Mouse (Mus musculus): ENCODE measurements at regions not wholly inside any gene's neighbourhood (a gene's known extent, or its start where the extent isn't known, plus 50 kb on each side); places are given as distances from the start of the nearest gene placed in this dataset.

- DNase-seq (ENCODE audit: low spot score in 2 of 2): no peak
- intact Hi-C loops (cut with DNase I): no loop called here
Measured at GRCm38 (mm10) chr15:43926034-43926433, 3791.9 kb downstream of the 9330182O14Rik start.

DNA sequence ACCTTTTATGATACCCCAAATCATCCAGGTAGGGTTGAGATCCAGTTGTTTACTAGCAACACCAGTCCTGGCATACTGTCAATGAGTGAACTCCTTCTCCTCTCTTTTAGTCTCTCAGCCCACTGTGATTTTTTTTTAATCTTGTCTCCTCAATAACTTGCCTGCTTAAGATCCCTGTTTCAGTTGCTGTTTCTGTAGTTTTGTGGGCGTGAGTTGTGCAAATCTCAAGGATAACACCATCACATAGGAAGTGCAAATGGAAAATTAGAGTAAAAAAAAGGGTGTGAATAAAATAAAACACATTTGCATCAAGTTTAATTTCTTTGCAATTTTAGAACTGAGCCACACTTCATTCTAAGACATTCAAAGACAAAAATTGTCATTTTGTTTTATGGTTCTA lies 3799.4 kb downstream of the 9330182O14Rik start:
- intact Hi-C loops (cut with DNase I): no loop called here
- no peak for DNase-seq (ENCODE audit: low spot score in 2 of 2)

- DNase-seq (ENCODE audit: low spot score in 2 of 2): no peak
- intact Hi-C loops (cut with DNase I): no loop called here
Measured at GRCm38 (mm10) chr15:43940424-43940823, 3806.3 kb downstream of the 9330182O14Rik start.

DNA sequence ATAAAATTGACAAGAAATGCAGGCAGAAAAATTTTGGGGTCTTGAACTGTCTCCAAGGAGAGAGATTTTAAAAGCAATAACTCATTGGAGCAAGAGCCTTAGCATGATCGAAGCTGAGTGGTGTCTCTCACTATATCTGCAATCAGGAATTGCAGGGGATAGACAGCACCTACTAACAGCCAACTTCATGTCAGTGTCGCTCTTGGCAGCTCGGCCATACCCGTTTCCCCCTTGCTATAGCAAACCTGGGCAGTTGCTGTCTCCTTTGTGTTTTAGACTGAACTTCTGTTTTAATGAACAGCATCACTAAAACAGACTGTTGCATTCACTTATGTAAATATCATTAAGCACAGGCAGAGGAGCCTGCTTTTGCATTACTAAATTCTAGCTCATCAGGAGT lies 3806.7 kb downstream of the 9330182O14Rik start:
- intact Hi-C loops (cut with DNase I): no loop called here
- DNase-seq (ENCODE audit: low spot score in 2 of 2): no peak

DNA sequence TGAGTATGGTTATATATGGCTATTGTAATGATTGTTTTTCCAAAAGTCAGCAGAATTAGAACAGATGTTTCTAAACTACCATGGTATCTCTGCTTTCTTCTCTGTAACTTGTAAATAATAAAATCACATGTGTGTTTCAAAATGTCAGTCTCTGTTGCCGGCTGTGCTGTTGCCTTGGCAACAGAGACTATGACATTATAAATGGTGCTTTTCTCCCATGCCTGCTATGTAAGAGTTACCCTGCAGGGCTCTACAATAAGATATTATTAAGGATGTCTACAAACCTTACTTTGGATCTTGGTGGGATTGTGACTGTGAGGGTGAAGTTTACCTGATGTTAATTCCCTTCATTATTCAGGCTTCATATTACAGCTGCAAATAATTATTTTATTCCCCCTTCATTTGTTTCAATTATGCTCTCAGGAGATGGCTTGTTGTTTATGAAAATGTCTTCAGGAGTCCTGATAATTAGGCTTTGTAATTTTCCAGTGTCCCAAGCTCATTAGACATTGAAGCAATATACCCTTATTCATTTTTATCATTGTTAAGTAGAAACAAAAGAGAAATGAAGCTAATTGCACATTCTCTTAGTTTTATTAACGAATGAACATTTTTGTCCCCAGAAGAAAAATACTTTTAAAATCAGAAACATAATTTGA lies 3808.0 kb downstream of the 9330182O14Rik start:
- intact Hi-C loops (cut with DNase I): no loop called here
- no peak for DNase-seq (ENCODE audit: low spot score in 2 of 2)

DNA sequence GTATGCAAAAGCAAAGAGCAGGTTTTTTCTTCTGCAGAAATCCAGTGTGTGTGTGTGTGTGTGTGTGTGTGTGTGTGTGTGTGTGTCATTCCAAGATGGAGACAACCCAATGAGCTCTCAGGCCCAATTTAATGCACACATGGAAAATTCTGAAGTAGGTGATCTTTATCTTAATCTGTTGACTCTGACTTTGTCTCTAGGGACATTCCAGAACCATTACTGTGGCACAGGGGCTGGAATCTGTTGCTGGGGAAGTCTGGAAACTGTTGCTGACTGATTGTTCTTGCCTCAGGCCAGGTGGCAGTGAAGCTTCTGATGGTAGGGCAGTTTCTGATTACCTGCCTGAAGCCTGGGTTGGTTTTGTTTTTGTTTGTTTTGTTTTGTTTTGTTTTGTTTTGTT lies 3850.8 kb downstream of the 9330182O14Rik start:
- intact Hi-C loops (cut with DNase I): no loop called here
- DNase-seq (ENCODE audit: low spot score in 2 of 2): no peak

- intact Hi-C loops (cut with DNase I): loop anchor here (10.0 kb wide), 1 partner anchor 424 kb away; no protein-coding TSS in a partner anchor
- DNase-seq (ENCODE audit: low spot score in 2 of 2): no peak
Measured at GRCm38 (mm10) chr15:43991229-43991628, 3857.1 kb downstream of the 9330182O14Rik start.

GRCm38 (mm10) chr15:43992936-43993335 lies 3858.8 kb downstream of the 9330182O14Rik start:
- no peak for DNase-seq (ENCODE audit: low spot score in 2 of 2)
- intact Hi-C loops (cut with DNase I): loop anchor here (10.0 kb wide), 1 partner anchor 422 kb away; no protein-coding TSS in a partner anchor

DNA sequence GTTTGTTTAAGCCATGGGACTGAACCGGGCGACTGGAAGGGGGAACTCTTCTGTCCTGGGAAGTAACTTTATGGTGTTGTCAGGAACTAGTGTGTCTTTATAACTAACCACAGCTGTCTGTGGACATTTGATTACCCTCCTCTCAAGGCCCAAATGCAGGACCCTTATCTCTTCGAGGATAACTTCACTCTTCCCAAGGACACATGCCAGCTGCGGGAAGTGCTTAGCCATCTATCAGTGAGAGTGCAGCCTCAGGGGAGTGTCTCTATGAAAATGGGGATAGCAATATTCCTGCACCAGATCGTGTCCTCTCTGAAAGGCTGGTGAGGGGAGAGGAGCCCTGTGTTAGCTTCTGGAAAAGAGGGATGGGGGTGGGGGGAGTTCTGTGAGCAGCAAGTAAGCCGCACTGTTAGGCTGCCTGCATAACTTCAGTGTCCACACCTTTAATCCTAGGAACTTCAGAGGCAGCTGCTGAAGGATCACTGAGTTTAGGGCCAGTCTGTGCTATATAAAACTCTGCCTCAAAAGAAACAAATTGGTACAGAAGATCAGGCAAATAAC lies 3892.4 kb downstream of the 9330182O14Rik start:
- intact Hi-C loops (cut with DNase I): no loop called here
- no peak for DNase-seq (ENCODE audit: low spot score in 2 of 2)

GRCm38 (mm10) chr15:44035900-44036299 lies 3901.7 kb downstream of the 9330182O14Rik start:
- no peak for DNase-seq (ENCODE audit: low spot score in 2 of 2)
- intact Hi-C loops (cut with DNase I): no loop called here

DNA sequence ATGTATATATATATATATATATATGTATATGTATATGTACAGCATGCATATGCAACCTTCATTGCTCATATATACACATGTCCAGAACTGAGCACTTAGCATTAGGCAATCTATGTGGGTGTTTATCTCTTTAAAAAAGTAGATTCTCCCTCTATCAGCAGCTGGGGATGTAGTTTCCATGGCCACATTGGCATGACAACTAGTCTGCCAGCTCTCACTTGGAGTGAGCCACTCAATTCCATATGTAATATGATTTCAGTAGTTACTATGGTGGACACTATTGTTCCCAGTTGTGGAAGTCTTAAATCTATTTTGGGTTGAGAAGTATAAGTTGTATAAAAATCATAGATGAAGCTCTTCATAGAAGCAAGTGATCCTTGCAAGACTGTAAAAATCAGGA lies 3903.7 kb downstream of the 9330182O14Rik start:
- intact Hi-C loops (cut with DNase I): no loop called here
- DNase-seq (ENCODE audit: low spot score in 2 of 2): no peak

- DNase-seq (ENCODE audit: low spot score in 2 of 2): no peak
- intact Hi-C loops (cut with DNase I): no loop called here
Measured at GRCm38 (mm10) chr15:44050565-44051274, 3916.6 kb downstream of the 9330182O14Rik start.

GRCm38 (mm10) chr15:44064855-44065254 lies 3930.7 kb downstream of the 9330182O14Rik start:
- DNase-seq (ENCODE audit: low spot score in 2 of 2): no peak
- intact Hi-C loops (cut with DNase I): no loop called here

DNA sequence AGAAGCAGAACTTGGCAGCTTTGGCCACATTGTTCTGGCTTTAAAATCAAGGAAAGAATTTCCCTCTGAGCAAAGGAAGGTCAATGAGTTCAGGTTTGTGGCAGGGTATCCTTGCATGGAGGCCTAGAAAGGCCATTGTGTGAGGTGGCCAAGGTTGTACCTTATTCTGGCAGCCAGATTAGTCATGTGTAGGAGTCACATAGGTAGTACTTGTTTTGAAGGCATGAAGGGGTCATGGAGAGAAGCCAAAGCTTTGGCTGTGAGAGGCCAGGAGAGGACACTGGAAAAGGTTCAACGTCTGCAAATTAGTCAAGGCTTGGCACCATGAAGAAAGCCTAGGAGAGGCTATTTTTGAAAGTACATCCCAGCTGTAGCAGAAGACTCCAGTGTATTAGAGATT lies 3949.5 kb downstream of the 9330182O14Rik start:
- no peak for DNase-seq (ENCODE audit: low spot score in 2 of 2)
- intact Hi-C loops (cut with DNase I): no loop called here

GRCm38 (mm10) chr15:44112328-44112944 lies 3978.3 kb downstream of the 9330182O14Rik start:
- intact Hi-C loops (cut with DNase I): no loop called here
- no peak for DNase-seq (ENCODE audit: low spot score in 2 of 2)

DNA sequence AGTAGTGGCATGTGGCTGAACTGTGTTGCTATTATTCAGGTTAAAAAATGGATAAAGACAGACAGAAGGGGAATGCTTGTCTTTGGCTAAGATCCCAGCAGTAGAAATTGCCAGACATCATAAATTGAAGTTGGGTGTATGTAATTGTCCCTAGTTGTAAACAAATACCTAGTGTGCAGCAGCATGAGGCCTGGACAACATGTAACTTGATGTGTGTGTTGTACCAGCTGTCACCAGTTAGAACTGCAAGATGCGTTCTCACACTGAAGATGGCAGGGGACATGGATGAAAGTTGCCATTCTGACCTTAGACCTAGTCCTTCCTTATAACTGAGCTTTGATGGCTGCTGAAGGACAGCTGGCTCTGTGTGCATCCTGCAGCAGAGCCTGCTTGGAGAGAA lies 4000.0 kb downstream of the 9330182O14Rik start:
- DNase-seq (ENCODE audit: low spot score in 2 of 2): no peak
- intact Hi-C loops (cut with DNase I): no loop called here
